Mouse (Mus musculus): ENCODE data around the gene Vps13d.
"Not testable (repeated sequence)": the region's sequence is repeated elsewhere in the genome, so short reads cannot be mapped to it uniquely, and the experiment has no call there.

Gene Vps13d

DNA sequence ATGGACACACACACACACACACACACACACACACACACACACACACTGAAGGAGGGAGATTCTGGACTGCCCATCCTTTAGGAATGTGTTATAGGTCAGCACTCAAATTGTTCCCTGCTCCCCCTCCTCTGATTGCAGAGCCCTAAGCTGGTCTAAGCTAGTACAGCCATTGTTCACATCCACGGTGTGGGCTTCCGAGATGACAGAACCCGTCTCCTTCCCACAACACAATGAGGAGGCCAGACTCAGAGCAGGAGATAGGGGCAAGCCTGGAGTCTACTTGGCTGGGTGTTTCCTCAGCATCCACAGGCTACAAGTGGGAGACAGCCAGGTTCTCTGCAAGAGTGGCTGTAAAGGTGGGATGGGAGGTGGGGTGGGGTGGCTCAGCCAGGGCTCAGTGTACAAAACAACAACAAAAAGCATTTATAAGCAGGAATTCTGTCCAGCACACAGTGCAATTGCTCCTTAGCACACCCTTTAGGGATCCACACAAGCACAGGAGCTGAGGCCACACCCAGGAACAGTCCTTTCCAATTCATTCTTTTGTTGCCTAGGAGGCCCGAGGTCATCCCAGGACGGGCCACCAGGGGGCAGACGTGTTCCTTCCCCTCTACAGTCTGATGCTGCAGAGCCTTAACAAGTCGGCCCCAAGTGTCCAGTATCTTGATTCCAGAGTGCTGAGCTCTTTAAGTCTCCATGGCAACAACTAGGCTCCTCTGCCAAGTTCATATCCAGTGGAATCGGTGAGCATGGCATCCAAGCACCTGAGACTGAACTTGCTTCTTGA lies 19.4 kb upstream of the Vps13d start:
- DNase-seq (ENCODE audit: inconsistent age in 2 of 2, low spot score in 1 of 2), result peak; percentile 92 to 98

DNA sequence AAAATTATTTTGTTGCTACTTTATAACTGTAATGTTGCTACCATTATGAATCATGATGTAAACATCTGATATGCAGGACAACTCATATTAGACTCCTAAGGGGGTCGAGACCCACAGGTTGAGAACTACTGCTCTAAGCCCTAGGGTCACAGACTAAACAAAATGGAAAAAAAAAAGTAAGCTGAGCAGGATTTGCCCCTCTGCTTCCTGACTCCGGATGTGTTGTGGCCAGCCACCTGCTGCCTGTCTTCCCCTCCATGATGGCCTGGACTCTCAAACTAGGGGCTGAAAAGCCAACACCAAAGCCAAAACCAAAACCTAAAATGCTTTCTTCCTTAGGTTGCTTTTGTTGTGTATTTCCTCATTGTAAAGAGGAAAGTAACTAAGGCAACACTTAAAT lies 16.3 kb upstream of the Vps13d start:
- DNase-seq (ENCODE audit: inconsistent age in 2 of 2, low spot score in 1 of 2), result no peak

GRCm38 (mm10) chr4:145210564-145210963 lies 15.8 kb upstream of the Vps13d start:
- no peak for DNase-seq (ENCODE audit: inconsistent age in 2 of 2, low spot score in 1 of 2)

- no peak for DNase-seq (ENCODE audit: inconsistent age in 2 of 2, low spot score in 1 of 2)
Measured at GRCm38 (mm10) chr4:145209690-145210088, 14.9 kb upstream of the Vps13d start.

GRCm38 (mm10) chr4:145209076-145209689 lies 14.4 kb upstream of the Vps13d start:
- no peak for DNase-seq (ENCODE audit: inconsistent age in 2 of 2, low spot score in 1 of 2)

DNA sequence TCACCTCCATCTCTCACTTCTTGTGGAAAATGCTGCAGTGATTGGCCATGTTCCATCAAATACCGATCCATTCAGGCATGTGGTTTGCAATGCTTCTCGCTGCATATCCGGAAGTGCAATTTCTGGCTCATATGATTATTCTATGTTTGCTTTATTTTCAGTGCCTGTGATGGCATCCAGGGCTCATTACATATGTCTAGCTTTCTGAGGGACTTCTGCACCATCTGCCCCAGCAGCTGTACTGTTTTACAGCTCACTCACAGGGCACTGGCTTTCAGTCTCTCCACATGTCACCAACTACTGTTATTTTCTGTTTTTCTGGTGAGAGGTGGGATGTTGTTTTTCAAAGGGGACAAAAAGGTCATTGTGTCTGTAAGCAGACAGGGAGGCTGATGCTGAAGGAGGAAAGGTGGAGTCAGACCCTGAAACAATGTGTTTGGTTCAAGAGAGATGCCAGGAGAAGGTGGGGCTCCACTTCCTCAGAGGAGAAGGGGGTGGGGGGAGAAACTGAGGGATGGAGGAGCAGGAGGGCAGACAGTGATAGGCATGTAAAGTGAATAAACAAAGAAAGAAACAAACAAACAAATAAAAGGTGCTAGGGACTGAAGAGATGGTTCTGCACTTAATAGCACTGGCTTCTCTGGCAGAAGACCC lies 13.0 kb upstream of the Vps13d start:
- no peak for DNase-seq (ENCODE audit: inconsistent age in 2 of 2, low spot score in 1 of 2)

DNA sequence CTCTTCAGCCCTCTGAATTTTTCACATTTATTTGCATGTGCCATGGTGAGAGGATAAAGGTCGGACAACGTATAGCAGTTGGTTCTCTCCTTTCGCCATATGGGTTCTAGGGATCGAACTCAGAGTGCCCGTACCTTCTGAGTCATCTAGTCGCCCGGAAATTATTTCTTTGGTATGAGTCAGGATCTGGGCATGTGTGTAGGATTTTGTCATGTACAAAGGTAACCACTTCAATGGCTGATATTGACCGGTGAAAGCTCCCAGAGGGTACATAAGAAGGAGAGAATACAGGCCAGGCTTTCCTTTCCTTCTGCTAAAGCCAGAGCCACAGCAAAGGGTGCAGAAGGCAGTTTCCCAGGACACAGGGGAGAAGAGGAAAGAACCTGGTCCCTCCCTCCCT lies 10.0 kb upstream of the Vps13d start:
- peak in 1 of 2 experiments; percentile 62 for DNase-seq (ENCODE audit: inconsistent age in 2 of 2, low spot score in 1 of 2)

DNA sequence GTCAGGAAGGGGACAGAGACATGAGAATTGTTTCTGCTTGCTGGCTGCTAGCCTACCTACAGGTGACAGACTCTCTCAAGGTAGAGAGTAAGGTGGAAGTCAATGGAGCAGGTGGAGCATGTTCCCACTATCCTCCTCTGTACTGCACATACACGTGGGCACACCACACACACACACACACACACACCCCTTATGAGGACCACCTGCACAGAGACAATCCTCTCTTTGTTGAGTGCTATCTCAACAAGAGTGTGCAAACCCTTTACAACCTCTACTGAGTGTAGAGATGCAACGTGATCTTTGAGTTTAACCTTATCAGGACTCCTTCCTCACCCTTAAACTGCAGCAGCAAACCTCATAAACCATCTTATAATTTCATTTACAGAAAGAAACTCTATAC lies 8.5 kb upstream of the Vps13d start:
- DNase-seq (ENCODE audit: inconsistent age in 2 of 2, low spot score in 1 of 2), result no peak

- peak; percentile 30 to 82 for DNase-seq (ENCODE audit: inconsistent age in 2 of 2, low spot score in 1 of 2)
Measured at GRCm38 (mm10) chr4:145201424-145201823, 6.6 kb upstream of the Vps13d start.

DNA sequence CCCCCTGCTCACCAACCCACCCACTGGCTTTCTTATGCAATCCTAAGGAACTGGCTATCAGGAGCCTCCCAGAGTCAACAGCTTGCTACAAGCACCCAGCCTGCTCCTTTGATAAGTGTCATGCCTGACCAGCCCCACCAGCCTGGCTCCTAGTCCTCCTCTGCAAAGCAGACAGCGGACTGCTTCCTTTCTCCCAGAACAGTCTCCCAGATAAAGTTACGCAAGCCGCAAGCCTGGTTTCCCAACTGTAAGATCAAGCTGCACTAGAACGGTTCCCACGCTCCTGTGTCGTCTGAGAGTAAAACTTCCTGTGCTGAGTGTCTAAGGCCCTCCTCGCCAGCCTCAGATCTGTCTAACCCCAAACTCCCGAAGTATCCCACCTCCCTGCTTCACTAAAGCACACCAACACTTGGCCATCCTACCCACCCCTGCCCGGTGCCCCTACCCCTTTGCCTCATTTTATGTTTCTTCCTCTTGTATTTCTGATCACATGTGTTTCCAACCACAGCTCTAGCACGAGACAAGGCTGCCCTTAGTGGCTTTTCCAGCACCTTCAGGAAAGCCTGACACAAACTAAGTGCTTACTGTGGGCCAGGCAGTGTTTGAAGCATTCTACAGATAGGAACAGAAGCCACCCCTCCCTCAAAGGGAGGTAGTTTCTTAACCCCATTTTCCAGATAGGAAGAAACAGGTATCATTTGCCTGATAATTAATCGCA lies 5.3 kb upstream of the Vps13d start:
- peak; percentile 28 to 75 for DNase-seq (ENCODE audit: inconsistent age in 2 of 2, low spot score in 1 of 2)

- no peak for DNase-seq (ENCODE audit: inconsistent age in 2 of 2, low spot score in 1 of 2)
Measured at GRCm38 (mm10) chr4:145196586-145196985, 1.8 kb upstream of the Vps13d start.

DNA sequence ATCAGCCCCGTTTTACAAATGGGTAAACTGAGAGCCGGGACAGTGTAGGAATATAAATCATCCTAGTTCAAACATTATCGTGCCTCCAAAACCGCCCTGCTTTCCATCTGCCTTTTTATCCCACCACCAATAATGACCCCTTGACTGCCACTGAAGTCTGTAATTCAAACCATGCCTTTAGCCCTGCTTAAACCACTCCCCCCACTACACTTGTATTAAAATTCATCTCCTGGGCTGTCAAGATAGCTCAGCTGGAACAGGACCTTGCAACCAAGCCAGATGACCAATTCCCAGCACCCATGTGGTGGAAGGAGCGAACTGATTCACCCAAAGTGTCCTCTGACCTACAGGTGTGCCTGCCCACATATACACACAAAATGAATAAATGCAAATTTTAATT lies 367 bp upstream of the Vps13d start:
- DNase-seq (ENCODE audit: inconsistent age in 2 of 2, low spot score in 1 of 2), result no peak

DNA sequence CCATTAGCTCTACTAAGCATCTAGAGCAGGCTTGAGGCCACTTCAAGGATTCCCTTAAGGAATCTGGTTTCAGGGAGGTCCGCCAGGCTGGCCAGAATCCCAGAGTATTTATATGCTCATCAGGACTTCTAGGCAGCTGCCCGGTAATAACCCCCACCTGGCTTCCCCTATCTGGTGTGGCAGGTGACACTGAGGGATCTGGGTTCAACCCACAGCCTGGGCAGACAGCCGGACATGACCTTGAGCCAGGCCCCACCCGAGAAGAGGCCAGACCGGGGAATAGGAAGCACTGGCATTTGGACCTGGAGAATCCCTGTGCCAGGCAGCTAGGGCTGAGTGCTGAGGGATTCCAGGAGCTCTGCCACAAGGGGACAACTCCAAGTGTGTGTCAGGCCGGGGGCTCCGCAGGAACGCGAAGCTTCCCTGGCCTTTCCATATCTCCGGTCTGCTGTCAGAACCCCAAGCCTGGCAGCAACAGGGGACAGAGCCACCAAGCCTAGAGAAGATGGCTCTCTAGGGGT lies 754 bp downstream of the Vps13d start:
- DNase-seq (ENCODE audit: inconsistent age in 2 of 2, low spot score in 1 of 2), result peak; percentile 77 to 90

- DNase-seq (ENCODE audit: inconsistent age in 2 of 2, low spot score in 1 of 2), result peak in 1 of 2 experiments; percentile 72
Measured at GRCm38 (mm10) chr4:145193406-145193805, 1.4 kb downstream of the Vps13d start.

DNA sequence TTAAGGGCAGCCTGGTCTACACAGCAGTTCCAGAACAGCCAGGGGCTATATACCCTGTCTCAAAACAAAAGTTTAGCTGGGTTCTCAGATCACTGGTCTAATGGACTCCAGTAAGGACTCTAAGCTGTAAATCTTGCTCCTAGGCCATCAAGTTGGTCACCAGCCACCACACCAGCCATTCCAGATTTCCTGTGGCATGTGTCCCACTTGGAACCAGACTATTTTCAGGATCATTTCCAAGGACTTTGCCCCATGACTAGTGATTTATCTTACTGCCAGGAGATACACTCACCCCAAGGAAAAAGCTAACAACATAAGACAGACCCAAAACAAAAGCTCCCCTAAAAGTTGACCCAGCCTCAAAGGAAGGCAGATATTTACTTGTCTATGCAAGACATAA lies 2.1 kb downstream of the Vps13d start:
- DNase-seq (ENCODE audit: inconsistent age in 2 of 2, low spot score in 1 of 2), result peak; percentile 81 to 93

DNA sequence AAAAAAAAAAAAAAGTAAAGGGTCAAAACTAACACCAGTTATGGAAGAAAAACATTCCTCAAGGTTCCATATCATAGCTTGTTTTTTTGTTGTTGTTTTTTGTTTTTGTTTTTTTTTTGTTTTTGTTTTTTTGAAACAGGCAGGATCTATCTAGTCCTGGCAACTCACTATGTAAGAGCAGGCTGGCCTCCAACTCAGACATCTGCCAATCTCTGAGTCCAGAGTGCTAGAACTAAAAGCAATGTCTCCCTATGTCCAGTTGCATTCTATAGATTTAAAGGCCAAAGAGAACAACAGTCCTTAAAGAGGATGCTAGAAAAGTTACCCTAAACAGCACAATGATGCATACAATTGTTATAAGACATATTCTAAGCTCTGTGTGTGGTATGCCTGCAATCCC lies 6.2 kb downstream of the Vps13d start:
- no peak for DNase-seq (ENCODE audit: inconsistent age in 2 of 2, low spot score in 1 of 2)

GRCm38 (mm10) chr4:145187619-145188018 lies 7.2 kb downstream of the Vps13d start:
- no peak for DNase-seq (ENCODE audit: inconsistent age in 2 of 2, low spot score in 1 of 2)

DNA sequence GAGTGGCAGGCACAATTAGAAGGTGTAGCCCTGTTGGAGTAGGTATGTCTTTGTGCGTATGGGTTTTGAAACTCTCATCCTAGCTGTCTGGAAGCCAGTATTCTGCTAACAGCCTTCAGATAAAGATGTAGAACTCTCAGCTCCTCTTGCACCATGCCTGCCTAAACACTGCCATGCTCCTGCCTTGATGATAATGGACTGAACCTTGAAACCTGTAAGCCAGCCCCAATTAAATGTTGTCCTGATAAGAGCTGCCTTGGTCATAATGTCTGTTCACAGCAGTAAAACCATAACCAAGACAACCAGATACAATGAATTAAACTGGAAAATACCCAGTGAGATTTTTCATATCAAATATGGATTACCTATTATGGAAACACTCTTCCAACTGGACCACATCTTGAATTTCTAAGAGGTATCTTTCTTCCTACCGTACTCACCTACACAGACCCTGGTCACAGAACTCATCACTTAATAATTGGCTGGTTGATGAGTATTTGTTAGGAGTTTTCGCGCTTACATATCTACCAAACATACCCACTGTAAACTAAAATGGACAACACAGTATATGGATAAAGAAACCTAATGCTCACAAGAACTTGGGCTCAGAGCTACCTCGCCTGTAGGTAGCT lies 15.8 kb downstream of the Vps13d start:
- no peak for DNase-seq (ENCODE audit: inconsistent age in 2 of 2, low spot score in 1 of 2)

GRCm38 (mm10) chr4:145165542-145165941 lies 29.3 kb downstream of the Vps13d start:
- DNase-seq (ENCODE audit: inconsistent age in 2 of 2, low spot score in 1 of 2), result not testable (repeated sequence)

- DNase-seq (ENCODE audit: inconsistent age in 2 of 2, low spot score in 1 of 2), result peak; percentile 51 to 79
Measured at GRCm38 (mm10) chr4:145164111-145164510, 30.7 kb downstream of the Vps13d start.

DNA sequence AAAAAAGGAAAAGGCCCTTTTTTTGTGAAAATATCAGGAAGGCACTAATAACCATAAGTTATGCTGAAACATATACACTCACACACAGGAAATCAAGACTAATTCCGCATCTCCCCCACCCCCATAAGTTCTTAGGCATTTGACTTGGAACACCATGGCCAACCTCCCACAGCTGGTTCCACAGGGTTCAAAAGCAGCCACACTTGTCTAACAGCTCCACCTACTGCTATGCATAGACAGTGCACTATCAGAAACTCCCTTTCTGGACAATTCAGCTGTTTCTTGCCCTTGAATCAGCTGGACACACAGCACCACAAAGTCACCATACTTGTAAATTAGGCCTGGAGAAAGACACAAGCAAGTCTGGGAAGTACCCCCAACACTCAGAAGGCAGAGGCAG lies 33.6 kb downstream of the Vps13d start:
- DNase-seq (ENCODE audit: inconsistent age in 2 of 2, low spot score in 1 of 2), result no peak

Measured in adrenal gland, adult (tissue).